Mouse (Mus musculus) MEL (cell line): ENCODE measurements at regions not wholly inside any gene's neighbourhood (a gene's known extent, or its start where the extent isn't known, plus 50 kb on each side); places are given as distances from the start of the nearest gene placed in this dataset.
A peak's percentile ranks its signal among the peaks of the same experiment; 100 is the strongest.

ENCODE experiments used
- CHD2 ChIP-seq: IDR thresholded peaks from 2 replicates; pipeline ENCODE4 v1.6.1; 2011; ENCODE audit warnings: low read length, improper control_type of control experiment
- CTCF ChIP-seq, 3 experiments: IDR thresholded peaks in 2 of 3; conservative IDR thresholded peaks in 1 of 3; 2 replicates each; pipeline ENCODE4 v1.5.1; 2011 to 2012; ENCODE audit warnings: low read length in 3 of 3, low read depth in 2 of 3, mild to moderate bottlenecking in 2 of 3, improper control_type of control experiment in 1 of 3, inconsistent platforms in 1 of 3, mixed read lengths in 1 of 3, moderate library complexity in 1 of 3; ENCODE audit not compliant: control insufficient read depth in 1 of 3, insufficient read depth in 1 of 3, poor library complexity in 1 of 3, severe bottlenecking in 1 of 3
- EP300 ChIP-seq, 2 experiments: IDR thresholded peaks; 2 replicates each; pipeline ENCODE4 v1.6.1; 2011; ENCODE audit warnings: improper control_type of control experiment in 2 of 2, low read length in 2 of 2, low read depth in 1 of 2, mild to moderate bottlenecking in 1 of 2
- TCF12 ChIP-seq: IDR thresholded peaks from 2 replicates; pipeline ENCODE4 v1.6.1; 2014; ENCODE audit warnings: low read depth, mild to moderate bottlenecking, inconsistent platforms, low read length, improper control_type of control experiment, moderate library complexity
- USF2 ChIP-seq, 2 experiments: IDR thresholded peaks; 2 replicates each; pipeline ENCODE4 v1.6.1; 2011 to 2012; ENCODE audit warnings: improper control_type of control experiment in 2 of 2, low read length in 2 of 2, borderline replicate concordance in 1 of 2, inconsistent platforms in 1 of 2, low read depth in 1 of 2, mild to moderate bottlenecking in 1 of 2; ENCODE audit not compliant: insufficient read depth in 1 of 2

DNA sequence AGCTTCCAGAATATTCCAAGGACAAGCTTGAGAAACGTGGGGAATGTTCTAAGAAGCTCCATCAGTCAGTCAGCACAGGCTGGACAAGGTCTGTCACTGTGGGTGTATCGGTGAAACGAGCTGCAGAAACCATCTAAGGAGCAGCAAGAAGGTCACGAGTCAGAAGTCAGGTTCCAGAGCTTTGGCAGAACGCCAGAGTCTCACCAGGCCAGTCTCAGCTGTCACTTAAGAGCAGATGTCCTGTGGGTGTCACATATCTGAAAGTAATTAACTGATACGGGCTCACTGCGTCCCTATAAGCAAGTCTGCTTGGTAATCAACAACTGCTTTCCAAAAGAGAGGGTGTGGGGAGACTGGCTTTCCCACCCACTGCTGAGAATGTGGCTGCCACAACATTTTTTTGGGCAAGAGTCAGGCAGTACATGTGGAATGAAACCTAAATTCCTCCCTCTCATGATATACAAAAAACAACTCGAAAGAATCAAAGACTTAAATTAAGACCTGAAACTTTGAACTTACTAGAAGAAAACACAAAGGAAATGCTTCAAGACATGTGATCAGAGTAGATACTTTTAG lies 72.6 kb upstream of the Fzd7 start:
- TF ChIP-seq TCF12 = 0 out of 2 replicates have a peak, but pooled peaks have one; percentile 16
- TF ChIP-seq CHD2 = no peak
- TF ChIP-seq CTCF (IDR thresholded peaks at IDR 0.05 in 2 of 3, conservative IDR thresholded peaks at IDR 0.05 in 1 of 3; ENCODE audit: control insufficient read depth in 1 of 3, insufficient read depth in 1 of 3, low read depth in 2 of 3, low read length in 3 of 3, poor library complexity in 1 of 3, severe bottlenecking in 1 of 3) = no peak
- TF ChIP-seq EP300 (IDR thresholded peaks at IDR 0.05; ENCODE audit: low read depth in 1 of 2, low read length in 2 of 2) = peak; percentile 16 to 41; a peak in 2 of 4 replicates
- no peak for TF ChIP-seq USF2 (IDR thresholded peaks at IDR 0.05; ENCODE audit: borderline replicate concordance in 1 of 2, insufficient read depth in 1 of 2, low read depth in 1 of 2, low read length in 2 of 2)
